Mouse (Mus musculus) embryo, embryonic 9.5 days (tissue): ENCODE results near the gene Nfib.

Experiments used
- DNase-seq: peaks from one replicate; pipeline ENCODE4 v3.0.0-alpha.2; 2017; ENCODE audit errors: extremely low spot score

Nfib gene

DNA sequence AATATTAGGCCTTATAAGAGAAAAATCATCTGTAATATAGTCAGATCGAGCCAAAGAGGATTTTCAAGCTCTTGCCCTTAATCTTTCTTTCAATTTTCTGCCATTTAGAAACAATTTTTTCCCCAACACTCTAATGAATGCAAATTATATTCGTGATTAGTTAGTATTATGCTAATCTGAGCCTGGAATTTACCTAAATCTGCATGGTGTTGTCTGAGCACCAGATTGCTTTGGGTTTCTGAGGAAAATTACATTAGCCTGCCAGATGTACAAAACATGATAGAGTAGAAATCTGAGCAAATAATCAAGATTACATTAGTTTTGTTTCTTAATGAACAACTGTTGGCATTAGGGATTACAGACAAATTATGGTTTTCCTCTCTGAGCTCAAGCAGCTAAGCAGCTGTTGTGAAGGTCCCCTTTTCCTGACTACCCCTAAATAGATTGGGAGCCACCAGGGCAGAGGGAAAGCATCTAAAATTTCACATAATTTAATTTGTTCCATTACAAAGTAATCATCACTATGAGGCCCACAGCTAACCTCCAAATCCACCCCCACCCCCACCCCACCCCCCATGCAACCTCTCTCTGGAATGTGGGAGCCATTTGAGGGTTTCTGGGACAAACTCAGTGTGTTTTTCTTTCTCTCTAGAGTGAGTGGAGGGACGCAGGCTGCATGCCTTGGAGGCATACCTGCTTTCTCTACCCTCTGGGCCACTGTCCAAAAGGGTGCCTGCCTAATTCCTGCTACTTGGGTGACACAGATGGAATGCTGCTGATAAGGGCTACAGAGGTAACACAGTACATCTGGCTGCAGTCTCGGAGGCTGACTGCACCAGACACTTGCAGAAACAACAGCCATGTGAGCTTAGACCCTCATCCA lies 14.2 kb downstream of the Nfib start:
- DNase-seq: no peak

DNA sequence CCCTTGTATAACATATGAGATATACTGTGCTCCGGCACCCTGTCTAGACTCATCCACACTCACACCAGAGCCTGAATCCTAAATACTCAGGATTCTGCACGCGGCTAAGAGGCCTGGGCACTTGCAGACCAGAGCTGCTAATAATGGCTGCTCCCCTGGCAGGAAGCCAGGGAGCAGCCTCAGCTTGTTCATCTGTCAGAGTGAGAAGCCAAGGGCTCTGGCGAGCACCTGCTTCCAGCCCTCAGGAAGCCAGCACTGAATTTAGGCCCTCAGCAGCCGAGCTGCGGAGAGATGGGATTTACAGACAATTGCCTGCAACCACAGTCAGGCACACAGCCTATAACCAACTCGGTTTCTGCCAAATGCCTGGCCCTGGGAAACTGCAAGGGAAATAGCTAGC lies 15.3 kb downstream of the Nfib start:
- no peak for DNase-seq

DNA sequence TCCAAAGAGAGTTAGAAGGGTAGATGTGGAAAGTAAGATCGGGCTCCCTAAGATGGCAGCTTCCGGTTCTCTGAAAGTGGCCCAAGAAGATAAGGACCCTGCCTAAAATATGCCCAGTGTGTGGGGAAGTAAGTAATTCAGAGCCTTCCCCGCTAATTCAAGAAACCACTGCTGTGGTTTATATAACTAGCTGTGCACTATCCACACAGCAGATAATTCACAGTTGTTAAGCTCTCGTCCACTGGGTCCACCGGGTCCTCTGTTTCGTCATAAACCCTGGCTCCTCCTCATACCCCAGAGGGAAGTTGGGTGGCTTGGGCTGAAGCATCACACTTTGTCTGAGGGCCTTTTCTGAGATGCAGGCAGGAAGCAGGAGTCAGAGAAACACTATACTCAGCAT lies 19.5 kb downstream of the Nfib start:
- no peak for DNase-seq

DNA sequence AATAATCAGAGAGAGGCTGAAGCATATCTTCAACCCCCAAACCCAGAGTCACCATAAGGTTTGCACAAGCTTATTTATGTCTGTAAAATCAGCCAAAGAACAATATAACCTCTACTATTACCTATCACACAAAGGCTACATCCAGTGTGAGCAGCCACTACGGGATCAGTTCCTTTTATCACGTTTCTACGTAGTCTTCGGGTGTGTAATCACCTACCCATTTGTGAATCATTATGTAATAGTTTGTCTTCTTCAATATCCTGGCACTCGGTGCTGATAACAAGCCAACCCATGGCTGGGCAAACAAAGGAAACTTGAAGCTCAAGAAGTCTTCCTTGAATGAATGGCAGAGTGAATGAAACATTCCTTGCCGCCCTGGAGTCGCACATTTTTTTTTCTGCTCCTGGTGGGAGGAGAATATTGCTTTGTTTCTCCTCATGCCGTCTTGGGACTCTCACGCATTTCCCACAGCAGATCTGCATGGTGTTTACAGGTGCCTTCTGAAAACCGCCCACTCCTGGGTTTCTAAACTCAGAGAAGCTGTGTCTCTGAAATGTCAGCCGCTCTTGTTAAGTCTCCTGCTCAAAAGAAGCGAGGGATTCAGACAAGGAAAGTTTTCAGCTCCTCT lies 21.3 kb downstream of the Nfib start:
- no peak for DNase-seq

DNA sequence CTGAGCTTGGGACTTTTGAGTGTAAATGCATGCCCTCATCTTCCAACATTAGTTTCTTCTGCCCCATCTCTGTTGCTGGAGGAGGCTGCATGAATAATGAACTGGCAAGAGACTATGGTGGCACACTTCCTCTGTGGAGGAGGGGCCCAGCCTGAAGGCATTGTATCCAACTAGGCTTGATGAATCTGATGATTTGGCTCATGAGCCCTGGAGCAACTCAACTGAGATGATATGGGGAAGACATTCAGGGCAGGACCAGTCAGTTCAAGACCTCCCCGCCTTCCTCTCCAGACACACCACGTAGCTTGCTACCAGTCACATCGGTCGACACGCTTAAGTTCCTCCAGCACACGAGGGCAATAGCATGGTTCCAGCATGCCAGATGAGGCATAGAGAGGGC lies 22.0 kb downstream of the Nfib start:
- DNase-seq: no peak

DNA sequence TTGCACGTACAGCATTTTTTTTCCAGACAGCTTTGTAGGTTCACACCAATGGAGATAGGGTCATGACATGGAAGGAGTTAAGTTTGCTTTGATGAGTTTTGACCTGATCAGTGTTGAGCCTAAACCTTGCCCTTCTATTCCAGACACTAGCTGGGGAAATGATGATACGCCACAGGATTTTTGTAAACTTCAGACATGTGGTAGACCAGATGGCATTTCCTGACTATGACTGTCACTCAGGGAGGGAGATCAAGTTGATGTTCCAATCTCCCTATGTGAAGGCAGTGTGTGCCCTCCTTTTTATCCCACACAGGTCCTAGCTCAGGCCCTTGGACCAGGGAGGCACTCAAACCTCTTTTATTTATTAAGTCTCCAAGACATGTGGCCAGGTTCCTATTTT lies 29.4 kb downstream of the Nfib start:
- no peak for DNase-seq

DNA sequence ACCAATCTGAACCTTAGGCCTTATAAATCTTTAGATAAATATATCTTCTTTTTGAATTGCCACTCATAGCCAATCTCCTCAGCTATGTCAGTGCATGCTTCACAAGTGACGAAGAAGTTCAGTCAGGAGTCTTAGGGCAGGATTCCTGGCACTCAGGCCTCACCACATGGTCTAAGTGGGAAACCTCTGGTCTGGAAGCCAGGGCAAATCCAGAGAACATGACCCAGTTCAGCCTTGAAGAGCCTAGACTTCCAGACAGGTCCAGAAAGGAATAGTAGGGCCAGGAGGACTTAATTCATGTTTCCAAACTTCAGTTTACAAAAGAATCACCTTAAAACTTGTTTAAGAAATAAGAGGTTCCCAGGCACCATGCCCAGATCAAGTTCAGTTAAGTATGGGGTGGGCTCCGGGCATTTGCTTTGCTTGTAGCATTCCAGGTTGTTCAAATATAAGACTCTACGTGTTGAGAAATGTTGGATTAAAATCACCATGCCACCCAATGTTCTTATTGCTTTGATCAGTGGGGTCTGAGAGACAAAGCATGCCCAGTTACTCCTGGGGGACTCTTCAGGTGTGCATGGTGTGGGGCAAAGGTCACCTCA lies 38.2 kb downstream of the Nfib start:
- no peak for DNase-seq

DNA sequence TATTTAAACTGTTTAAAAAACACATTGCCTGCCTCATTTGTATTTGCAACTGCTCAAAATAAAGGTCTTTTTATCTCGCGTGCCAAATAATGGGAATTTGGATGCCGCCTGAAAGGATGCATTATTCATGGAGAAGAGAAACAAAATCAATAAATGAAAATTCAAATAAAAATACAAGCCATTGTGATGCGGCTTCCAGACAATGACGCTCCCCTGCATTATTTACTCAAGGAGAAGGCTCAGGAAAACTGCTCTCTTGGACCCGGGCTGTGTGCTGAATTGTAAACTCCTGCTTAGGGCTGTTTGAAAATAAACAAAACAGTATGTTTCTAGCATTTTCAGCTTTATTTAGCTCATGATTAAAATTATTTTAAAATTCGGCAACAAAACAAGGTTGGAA lies 41.1 kb downstream of the Nfib start:
- DNase-seq: no peak

DNA sequence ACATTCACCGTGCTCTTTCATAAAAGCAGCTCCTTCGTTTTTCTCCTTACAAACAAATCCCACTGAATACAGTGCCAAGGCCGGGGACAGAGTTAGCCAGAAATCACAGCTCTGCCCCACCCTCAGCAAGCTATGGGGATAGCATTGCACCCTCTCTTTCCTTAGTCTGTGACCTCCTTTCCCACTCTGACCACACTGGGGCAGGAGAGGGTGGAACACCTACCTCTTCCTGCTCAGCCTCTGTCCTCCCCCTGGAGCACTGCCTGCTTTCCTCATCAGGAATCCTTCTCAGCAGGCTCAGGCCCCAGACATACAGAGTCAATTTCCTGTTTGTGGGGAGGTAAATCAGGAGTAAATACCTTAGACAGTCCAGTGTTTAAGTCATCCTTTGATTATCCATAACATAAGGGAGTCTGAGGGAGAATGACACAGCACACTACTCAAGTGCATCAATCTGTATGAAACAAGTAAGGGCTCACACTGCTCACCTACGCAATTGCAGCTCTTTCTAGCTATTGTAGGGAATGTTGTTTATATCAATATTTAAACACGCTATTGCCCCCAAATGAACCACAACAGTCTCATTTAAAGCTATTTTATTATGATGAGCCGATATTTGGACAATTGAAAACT lies 41.7 kb downstream of the Nfib start:
- no peak for DNase-seq

DNA sequence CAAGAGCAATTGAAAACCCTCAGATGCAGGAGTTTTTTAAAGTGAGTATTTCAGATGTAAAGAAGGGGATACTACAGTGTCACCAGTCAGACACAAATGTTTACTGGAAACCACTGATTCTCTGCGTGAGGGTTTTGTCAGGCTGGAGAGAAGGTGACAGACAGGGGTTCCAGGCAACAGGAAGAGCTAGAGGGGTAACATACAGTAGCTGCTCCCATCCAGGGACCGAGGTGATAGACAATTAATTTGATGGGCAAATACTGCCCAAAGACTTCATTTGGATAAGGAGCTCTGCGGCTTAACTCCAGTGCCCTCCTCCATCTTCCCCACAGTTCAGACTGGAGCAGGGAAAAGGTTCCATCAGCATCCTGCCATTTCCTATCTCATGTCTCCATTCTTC lies 42.9 kb downstream of the Nfib start:
- no peak for DNase-seq

DNA sequence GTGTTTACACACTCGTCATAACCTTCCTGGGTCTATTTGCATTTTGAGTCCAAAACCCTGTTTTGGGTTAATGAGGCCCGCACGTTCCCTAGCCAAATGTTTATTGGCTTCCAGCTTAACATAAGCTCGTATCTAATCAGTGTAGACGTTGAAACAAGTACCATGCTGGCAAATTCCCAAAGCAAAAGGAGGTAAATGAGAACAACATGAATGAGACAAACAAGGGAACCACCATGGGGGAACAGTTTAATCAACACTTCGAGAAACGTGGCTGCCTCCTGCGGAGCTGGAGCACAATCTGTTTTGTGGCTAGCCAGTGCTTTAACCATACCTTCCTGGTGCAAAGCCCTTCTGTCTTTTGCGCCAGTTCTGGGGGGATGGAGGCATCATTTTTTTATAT lies 43.3 kb downstream of the Nfib start:
- no peak for DNase-seq

DNA sequence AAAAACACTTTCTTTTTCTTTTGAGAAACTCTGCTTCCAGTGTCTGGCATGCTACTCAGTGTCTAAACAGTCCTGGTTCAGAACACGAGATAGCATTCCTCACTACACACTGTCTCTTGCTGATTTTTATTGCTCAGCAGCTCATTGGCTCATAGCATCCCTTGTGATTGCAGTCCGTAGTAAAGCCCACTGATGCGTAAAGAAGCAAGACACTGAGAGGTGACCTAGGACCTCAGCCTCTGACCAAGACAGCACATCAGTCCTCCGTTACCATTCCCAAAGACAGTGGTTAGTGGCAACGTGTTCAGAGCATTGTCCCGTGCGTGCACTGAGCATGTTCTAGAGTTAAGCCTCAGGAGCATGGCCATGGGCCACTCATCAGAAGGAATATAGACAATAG lies 44.3 kb downstream of the Nfib start:
- DNase-seq: no peak

DNA sequence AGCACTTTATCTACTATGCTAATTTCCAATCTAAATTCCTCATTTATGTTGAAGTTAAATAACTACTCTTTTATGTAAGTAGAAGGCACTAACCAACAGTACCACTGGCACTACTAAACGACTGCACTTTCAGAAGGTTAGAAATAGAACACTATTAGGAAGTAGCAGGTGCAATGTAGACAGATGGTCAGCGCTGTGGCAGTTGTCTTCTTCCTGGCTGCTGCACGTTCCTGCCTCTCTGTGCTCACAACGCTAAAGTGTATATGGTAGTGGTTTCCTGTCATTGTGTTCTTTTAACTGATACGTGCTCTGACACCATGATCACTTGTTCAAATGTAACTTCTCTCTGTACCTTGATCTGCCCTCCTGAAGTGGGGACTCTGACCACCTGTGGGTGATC lies 59.9 kb downstream of the Nfib start:
- DNase-seq: no peak

DNA sequence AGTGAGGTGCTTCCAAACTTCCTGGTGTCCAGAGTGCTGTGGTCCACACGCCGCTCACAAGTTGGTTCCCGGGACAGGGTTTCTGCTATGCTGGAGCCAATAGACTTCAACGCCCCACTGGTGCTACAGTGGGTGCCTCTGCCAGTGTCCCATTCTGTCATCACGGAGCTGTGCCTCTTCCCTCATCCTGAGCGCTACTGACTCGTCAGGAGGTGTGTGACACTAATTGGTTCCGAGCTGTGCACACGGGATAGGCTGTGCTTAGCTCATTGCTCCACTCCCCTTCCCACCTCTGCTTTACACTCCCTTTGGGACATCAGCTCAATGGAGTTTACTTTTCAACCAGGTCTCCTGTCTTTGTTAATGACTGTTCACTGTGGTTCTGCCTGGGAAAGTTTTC lies 60.8 kb downstream of the Nfib start:
- DNase-seq: no peak

DNA sequence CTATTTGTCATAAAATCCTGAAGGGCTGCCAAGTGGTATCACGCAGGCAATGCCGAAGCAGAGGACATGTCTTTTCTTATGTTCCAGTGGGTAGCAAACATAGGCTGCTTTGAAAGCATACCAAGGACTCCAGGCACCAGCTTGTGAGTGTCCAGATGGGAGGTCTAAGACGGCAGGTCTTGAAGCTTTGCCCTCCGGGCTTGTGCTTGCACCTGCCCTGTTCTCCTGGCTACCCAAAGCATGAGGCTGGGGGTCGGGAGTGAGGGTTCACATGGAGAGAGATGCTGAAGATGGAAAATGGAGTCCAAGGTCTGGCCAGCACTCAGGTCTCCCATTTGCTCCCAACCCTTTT lies 61.8 kb downstream of the Nfib start:
- DNase-seq: no peak

DNA sequence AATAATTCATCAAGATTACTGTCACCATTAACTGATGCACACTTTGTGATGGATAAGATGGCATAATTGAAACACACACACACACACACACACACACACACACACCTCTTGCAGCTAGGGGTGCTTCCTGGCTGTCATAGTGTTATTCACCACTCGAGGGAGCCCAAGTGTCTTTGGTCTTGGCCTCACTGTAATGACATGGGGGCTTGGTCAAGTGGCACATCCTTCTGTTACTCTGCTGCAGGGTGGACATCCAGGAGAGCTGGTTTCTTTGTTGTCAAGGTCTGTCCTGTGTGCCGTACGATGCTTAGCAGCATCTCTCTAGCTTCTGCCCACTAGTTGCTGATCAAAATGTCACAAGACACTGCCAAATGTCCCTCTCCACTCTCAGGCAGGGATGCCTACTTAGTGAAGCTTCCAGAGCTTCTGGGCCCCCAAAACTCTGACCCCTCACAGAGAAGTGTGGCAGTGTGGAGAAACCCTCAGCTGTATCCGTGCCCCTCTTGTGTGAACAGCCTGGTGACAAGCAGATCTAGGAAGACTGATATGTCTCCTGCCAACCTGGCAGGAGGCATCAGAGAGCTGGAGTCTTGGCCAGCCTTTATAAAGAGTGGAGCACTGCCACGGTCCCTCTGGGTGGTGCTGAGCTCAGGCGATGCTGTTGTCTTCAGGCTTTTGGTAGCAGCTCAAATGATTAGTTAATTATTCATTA lies 62.4 kb downstream of the Nfib start:
- peak; percentile 54 for DNase-seq

DNA sequence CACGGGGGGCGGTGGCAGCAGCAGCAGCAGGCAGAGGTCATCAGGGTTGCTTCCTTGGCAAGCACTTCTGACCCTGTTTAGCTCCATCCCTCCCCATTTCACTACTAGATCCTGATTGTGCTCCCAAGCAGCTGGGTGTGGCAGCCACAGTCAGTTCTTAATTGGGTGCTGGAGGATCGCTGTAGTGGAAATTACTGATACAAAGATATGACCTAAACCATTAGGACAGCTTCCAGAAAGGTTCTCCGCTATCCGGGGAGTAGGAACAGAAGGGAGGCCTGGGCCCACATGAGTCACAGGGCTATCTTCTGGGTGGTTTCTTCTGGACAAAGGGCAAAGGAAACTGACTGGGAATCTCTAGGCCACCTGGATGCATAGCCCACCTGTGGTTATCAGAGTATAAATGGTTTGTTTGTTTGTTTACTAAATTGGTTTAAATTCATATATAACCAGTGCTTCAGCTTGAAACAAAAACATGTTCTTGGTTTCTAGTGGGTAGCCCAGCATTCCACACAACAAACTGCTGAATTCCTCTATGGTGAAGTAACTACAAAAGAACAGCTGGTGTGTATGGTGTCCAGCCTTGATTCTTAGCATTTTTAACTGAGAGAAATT lies 64.4 kb downstream of the Nfib start:
- no peak for DNase-seq

DNA sequence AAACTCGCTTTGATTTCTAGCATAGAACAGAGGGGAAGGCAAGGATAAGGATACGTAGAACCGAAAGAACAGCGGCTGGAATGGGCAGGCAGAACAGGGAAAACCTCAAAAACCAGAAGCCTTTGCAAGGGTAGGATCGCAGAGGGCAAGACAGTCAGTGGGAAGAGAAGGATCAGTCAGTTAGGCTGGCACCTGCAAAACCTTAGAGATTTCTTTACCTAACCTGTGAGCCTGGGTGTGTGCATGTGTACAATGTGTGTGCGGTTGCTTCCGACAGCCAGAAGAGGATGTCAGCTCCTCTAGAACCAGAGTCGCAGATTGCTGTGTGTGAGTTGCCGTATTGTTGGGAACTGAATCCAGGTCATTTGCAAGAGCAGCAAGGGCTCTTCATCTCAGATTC lies 67.3 kb downstream of the Nfib start:
- DNase-seq: no peak

DNA sequence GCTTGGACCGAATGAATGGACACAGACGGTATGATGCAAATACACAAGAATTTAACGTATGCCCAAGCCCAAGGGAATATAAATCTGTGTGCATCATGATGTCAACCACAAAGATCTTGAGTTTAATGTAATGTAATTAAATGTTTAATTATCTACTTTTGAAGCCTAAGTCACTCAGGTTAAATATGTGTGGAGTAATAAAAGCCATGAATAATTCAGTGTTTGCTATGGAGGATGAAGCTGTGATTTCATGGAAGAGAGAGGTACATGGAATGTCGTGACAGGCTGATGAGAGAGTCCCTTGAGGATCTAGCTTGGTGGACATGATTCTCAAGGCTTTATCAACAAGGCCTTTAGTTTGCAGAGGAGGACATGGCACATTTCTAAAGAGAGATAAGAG lies 67.9 kb downstream of the Nfib start:
- no peak for DNase-seq

DNA sequence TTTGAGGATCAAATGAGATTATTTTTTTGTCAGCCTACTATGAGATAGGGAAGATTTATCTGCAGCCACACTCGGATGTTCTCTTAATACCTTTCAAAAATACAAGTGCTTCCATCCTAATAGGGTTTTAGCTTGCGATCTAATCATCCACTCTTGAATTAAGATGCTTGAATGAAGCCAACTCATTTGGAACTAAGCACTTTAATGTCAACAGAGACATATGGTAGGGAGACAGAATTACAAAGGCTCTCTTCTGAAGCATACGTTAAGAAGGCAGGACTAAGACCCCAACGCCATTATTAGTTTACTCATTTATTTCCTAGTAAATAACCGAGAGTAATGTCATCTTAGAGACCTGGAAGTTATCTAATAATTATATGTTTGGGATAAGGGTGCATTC lies 68.9 kb downstream of the Nfib start:
- no peak for DNase-seq

DNA sequence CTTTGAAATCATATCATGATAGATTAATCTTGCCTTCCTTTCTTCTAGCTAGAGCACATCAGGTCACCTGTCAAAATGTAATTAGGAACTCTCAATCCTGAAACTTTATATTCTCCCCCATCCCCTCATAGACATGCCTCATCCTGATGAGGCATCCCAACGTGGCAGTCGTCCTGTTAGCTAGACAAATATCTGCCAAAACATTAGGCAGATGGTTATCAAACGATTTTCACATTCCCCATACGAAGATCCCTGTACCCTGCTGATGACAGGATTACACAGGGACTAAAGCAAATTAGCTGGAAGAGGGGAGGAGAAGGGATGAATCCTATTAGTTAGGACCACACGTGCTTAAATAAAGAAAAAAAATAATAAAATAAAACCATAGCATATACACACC lies 69.7 kb downstream of the Nfib start:
- no peak for DNase-seq

DNA sequence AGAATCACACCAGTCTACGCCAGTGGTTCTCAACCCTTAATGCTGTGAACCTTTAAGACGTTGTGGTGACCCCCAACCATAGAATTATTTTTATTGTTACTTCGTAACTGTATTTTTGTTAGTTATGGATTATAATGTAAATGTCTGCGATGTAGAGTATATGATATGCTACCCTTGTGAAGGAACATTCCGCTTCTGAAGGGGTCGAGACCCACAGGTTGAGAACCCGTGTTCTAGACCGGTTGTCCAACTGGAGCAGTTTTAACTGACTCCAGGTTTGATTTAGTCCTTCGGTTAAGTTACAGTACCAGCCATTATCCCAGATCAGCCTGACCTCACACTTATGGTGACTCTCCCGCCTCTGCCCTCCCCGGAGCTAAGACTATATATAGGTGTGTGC lies 70.4 kb downstream of the Nfib start:
- no peak for DNase-seq
